Mouse (Mus musculus) heart, embryonic 16.5 days (tissue): ENCODE data around the gene Smim13. TPM values are rescaled to one million over a fixed set of nuclear protein-coding genes. Genes with fewer than 3 reads are reported as not detected.

Experiments used
- ATAC-seq: fragments of 200-750 bp; cut with Nextera tagmentation; replicated peaks from 2 replicates; pipeline ENCODE4 v1.8.0; 2017; ENCODE audit warnings: moderate number of reproducible peaks; ENCODE audit not compliant: insufficient read depth, low FRiP score; ENCODE audit errors: extremely low read depth
- H3K27ac ChIP-seq: fragments of 300-500 bp; sonication (generic); 2 replicates; pipeline ENCODE4 v1.5.1; 2014; ENCODE audit warnings: mild to moderate bottlenecking, low read length, control low read depth, moderate library complexity
- H3K27me3 ChIP-seq: fragments of 300-500 bp; sonication (generic); 2 replicates; pipeline ENCODE4 v1.6.1; 2014; ENCODE audit warnings: low read length, mixed read lengths; ENCODE audit not compliant: control insufficient read depth, insufficient read depth
- H3K36me3 ChIP-seq: fragments of 300-500 bp; sonication (generic); 2 replicates; pipeline ENCODE4 v1.6.1; 2014; ENCODE audit not compliant: control insufficient read depth, insufficient read depth
- H3K4me1 ChIP-seq: fragments of 300-500 bp; sonication (generic); 2 replicates; pipeline ENCODE4 v1.6.1; 2014; ENCODE audit warnings: low read length, mixed read lengths; ENCODE audit not compliant: control insufficient read depth, insufficient read depth
- H3K4me2 ChIP-seq: fragments of 300-500 bp; sonication (generic); 2 replicates; pipeline ENCODE4 v1.6.1; 2014; ENCODE audit warnings: low read depth, mild to moderate bottlenecking, control low read depth, low read length
- H3K4me3 ChIP-seq: fragments of 300-500 bp; sonication (generic); 2 replicates; pipeline ENCODE4 v1.5.1; 2014; ENCODE audit warnings: mild to moderate bottlenecking, control low read depth, low read length
- H3K9ac ChIP-seq: fragments of 300-500 bp; sonication (generic); 2 replicates; pipeline ENCODE4 v1.6.1; 2014; ENCODE audit warnings: low read length, control low read depth
- H3K9me3 ChIP-seq: fragments of 300-500 bp; sonication (generic); replicated peaks from 2 replicates; pipeline ENCODE4 v1.6.1; 2016; ENCODE audit warnings: low read length; ENCODE audit not compliant: control insufficient read depth
- WGBS: fragments of 180-500 bp; shearing (Covaris S2); extraction: QIAGEN DNeasy Blood & Tissue Kit; methylation state at CpG from one replicate; pipeline ENCODE4 v1.1.7; 2014; 5-methylcytosine and 5-hydroxymethylcytosine counted together
- polyA plus RNA-seq: library from polyadenylated mRNA; unstranded; fragments of >200 nt; fragmentation: Nextera tagmentation; extraction: Ambion mirVana; gene quantifications from 2 replicates; pipeline ENCODE4 v1.2.1, GENCODE M21; 2015

Gene Smim13
- polyA plus RNA-seq, 1 experiment from 2014 or later: 10.4 TPM

- H3K27me3 ChIP-seq: no peaks in the 10 kb centered on the region
- ATAC-seq: no peak
- H3K36me3 ChIP-seq: peaks cover 5% of the 10 kb centered on the region; the same call in 1 of the 2 replicates
- H3K9me3 ChIP-seq: no peaks in the 10 kb centered on the region
- no peak overlapping the region for H3K4me3 ChIP-seq
- H3K9ac ChIP-seq: no peak overlapping the region
- no peak overlapping the region for H3K27ac ChIP-seq
- WGBS: 76% methylated on average over 4 of the region's 4 CpGs
- H3K4me1 ChIP-seq: no peaks in the 10 kb centered on the region
- H3K4me2 ChIP-seq: no peak overlapping the region
Observed at GRCm38 (mm10) chr13:41324631-41325030, 75.0 kb downstream of the Smim13 start.

- no peak for ATAC-seq
- H3K36me3 ChIP-seq: peaks cover 5% of the 10 kb centered on the region; the same call in 1 of the 2 replicates
- no peak overlapping the region for H3K4me3 ChIP-seq
- no peaks in the 10 kb centered on the region for H3K4me1 ChIP-seq
- no peak overlapping the region for H3K27ac ChIP-seq
- no peak overlapping the region for H3K9ac ChIP-seq
- no peaks in the 10 kb centered on the region for H3K27me3 ChIP-seq
- WGBS: 83% methylated on average over 4 of the region's 4 CpGs
- H3K9me3 ChIP-seq: no peaks in the 10 kb centered on the region
- no peak overlapping the region for H3K4me2 ChIP-seq
Observed at GRCm38 (mm10) chr13:41325346-41325745, 75.7 kb downstream of the Smim13 start.

- H3K4me2 ChIP-seq: no peak overlapping the region
- H3K27me3 ChIP-seq: no peaks in the 10 kb centered on the region
- H3K4me3 ChIP-seq: no peak overlapping the region
- ATAC-seq: no peak
- H3K9ac ChIP-seq: no peak overlapping the region
- peaks cover 4% of the 10 kb centered on the region; the same call in 1 of the 2 replicates for H3K4me1 ChIP-seq
- H3K9me3 ChIP-seq: no peaks in the 10 kb centered on the region
- H3K27ac ChIP-seq: no peak overlapping the region
- H3K36me3 ChIP-seq: peaks cover 5% of the 10 kb centered on the region; the same call in 1 of the 2 replicates
- WGBS: 80% methylated on average over 4 of the region's 4 CpGs
Observed at GRCm38 (mm10) chr13:41326134-41326533, 76.5 kb downstream of the Smim13 start.

Other genes with a start within 250 kb of the Smim13 start
- 52.0 and 53.4 TPM in 2 replicates for gene Pak1ip1, start 248.8 kb upstream of the Smim13 start, polyA plus RNA-seq
- gene Tmem14c, start 233.6 kb upstream of the Smim13 start, polyA plus RNA-seq: 223 and 237 TPM in 2 replicates
- 0.16 and 0.35 TPM in 2 replicates for gene Mak, start 170.1 kb upstream of the Smim13 start, polyA plus RNA-seq
- 0.21 TPM in 1 of 2 replicates, not detected in the other for gene Gcm2, start 138.8 kb upstream of the Smim13 start, polyA plus RNA-seq
- gene Sycp2l, start 135.5 kb upstream of the Smim13 start, polyA plus RNA-seq: 0.09 TPM in 1 of 2 replicates, not detected in the other
- 0.45 and 0.56 TPM in 2 replicates for gene Elovl2, start 29.4 kb upstream of the Smim13 start, polyA plus RNA-seq
- gene Gm17364, start 24.1 kb downstream of the Smim13 start, polyA plus RNA-seq: not detected in 2 replicates
- gene Nedd9, start 237.5 kb downstream of the Smim13 start, polyA plus RNA-seq: 19.5 and 22.7 TPM in 2 replicates